Mouse (Mus musculus) myocyte (in vitro differentiated cells): ENCODE measurements at regions not wholly inside any gene's neighbourhood (a gene's known extent, or its start where the extent isn't known, plus 50 kb on each side); places are given as distances from the start of the nearest gene placed in this dataset.

Experiments used
- MYOD1 ChIP-seq, 3 experiments: IDR thresholded peaks; one replicate each; pipeline ENCODE4 v1.6.1; 2011; ENCODE audit warnings: control low read depth in 2 of 3, low read depth in 2 of 3, mild to moderate bottlenecking in 2 of 3, moderate library complexity in 1 of 3; ENCODE audit not compliant: insufficient read length in 2 of 3, control insufficient read depth in 1 of 3
- POLR2A ChIP-seq: IDR thresholded peaks from one replicate; pipeline ENCODE4 v1.6.1; 2011; ENCODE audit warnings: low read depth, mild to moderate bottlenecking, control low read depth, moderate library complexity; ENCODE audit not compliant: insufficient read length
- POLR2AphosphoS2 ChIP-seq: IDR thresholded peaks from one replicate; pipeline ENCODE4 v1.6.1; 2011; ENCODE audit warnings: low read depth, control low read depth; ENCODE audit not compliant: insufficient read length
- TCF3 ChIP-seq: IDR thresholded peaks from one replicate; pipeline ENCODE4 v1.6.1; 2011; ENCODE audit warnings: low read depth, control low read depth; ENCODE audit not compliant: insufficient read length

GRCm38 (mm10) chr15:96848150-96848549 is 148.6 kb upstream of the Slc38a2 start:
- no peak for TF ChIP-seq POLR2A
- no peak for TF ChIP-seq MYOD1 (IDR thresholded peaks at IDR 0.05; ENCODE audit: control insufficient read depth in 1 of 3, insufficient read length in 2 of 3, low read depth in 2 of 3)
- no peak for TF ChIP-seq POLR2AphosphoS2
- TF ChIP-seq TCF3: no peak
